Mouse (Mus musculus) embryonic facial prominence, embryonic 11.5 days (tissue): ENCODE results near the gene Qrfp. TPM values are rescaled to one million over a fixed set of nuclear protein-coding genes. Genes with fewer than 3 reads are reported as not detected.

Source experiments
- ATAC-seq: fragments of 200-750 bp; cut with Nextera tagmentation; replicated peaks from 2 replicates; pipeline ENCODE4 v1.8.0; 2017; ENCODE audit warnings: low read depth; ENCODE audit not compliant: insufficient number of reproducible peaks, low FRiP score, low TSS enrichment
- DNase-seq: peaks from one replicate; pipeline ENCODE4 v3.0.0-alpha.2; 2015; ENCODE audit warnings: low spot score
- H3K27ac ChIP-seq: fragments of 300-500 bp; sonication (generic); replicated peaks from 2 replicates; pipeline ENCODE4 v1.5.1; 2014; ENCODE audit warnings: mild to moderate bottlenecking, low read depth, low read length, control low read depth
- H3K27me3 ChIP-seq: fragments of 300-500 bp; sonication (generic); 2 replicates; pipeline ENCODE4 v1.6.1; 2014; ENCODE audit warnings: mild to moderate bottlenecking, low read length, moderate library complexity, mixed read lengths; ENCODE audit not compliant: control insufficient read depth, insufficient read depth
- H3K36me3 ChIP-seq: fragments of 300-500 bp; sonication (generic); replicated peaks from 2 replicates; pipeline ENCODE4 v1.6.1; 2014; ENCODE audit warnings: low read depth, mild to moderate bottlenecking, low read length, moderate library complexity, mixed read lengths; ENCODE audit not compliant: control insufficient read depth, insufficient read depth
- H3K4me1 ChIP-seq: fragments of 300-500 bp; sonication (generic); 2 replicates; pipeline ENCODE4 v1.6.1; 2014; ENCODE audit warnings: low read length, mixed read lengths; ENCODE audit not compliant: control insufficient read depth, insufficient read depth
- H3K4me2 ChIP-seq: fragments of 300-500 bp; sonication (generic); 2 replicates; pipeline ENCODE4 v1.6.1; 2014; ENCODE audit warnings: low read depth, mild to moderate bottlenecking, control low read depth, low read length, moderate library complexity
- H3K4me3 ChIP-seq: fragments of 300-500 bp; sonication (generic); 2 replicates; pipeline ENCODE4 v1.5.1; 2014; ENCODE audit warnings: low read depth, low read length, control low read depth
- H3K9ac ChIP-seq: fragments of 300-500 bp; sonication (generic); replicated peaks from 2 replicates; pipeline ENCODE4 v1.6.1; 2014; ENCODE audit warnings: mild to moderate bottlenecking, control low read depth, low read length
- H3K9me3 ChIP-seq: fragments of 300-500 bp; sonication (generic); replicated peaks from 2 replicates; pipeline ENCODE4 v1.6.1; 2016; ENCODE audit warnings: mild to moderate bottlenecking, low read length, inconsistent platforms, mixed read lengths; ENCODE audit not compliant: control insufficient read depth
- WGBS: fragments of 180-500 bp; shearing (Covaris S2); extraction: QIAGEN DNeasy Blood & Tissue Kit; methylation state at CpG from one replicate; pipeline ENCODE4 v1.1.7; 2014; 5-methylcytosine and 5-hydroxymethylcytosine counted together
- polyA plus RNA-seq: library from polyadenylated mRNA; unstranded; fragments of >200 nt; fragmentation: Nextera tagmentation; extraction: Ambion mirVana; gene quantifications from 2 replicates; pipeline ENCODE4 v1.2.1, GENCODE M21; 2014

Gene Qrfp
- polyA plus RNA-seq, 1 experiment from 2014 or later: 0.14 TPM

GRCm38 (mm10) chr2:31763271-31763670 lies 47.1 kb downstream of the Qrfp start:
- ATAC-seq (no peak), DNase-seq (no peak)
- no peak overlapping the region for H3K27ac ChIP-seq
- peaks cover 5% of the 10 kb centered on the region for H3K4me1 ChIP-seq
- H3K4me2 ChIP-seq: no peak overlapping the region
- WGBS: 18% methylated on average over 2 of the region's 2 CpGs
- H3K9me3 ChIP-seq: no peaks in the 10 kb centered on the region
- no peak overlapping the region for H3K4me3 ChIP-seq
- H3K9ac ChIP-seq: no peak overlapping the region
- H3K36me3 ChIP-seq: no peaks in the 10 kb centered on the region
- no peaks in the 10 kb centered on the region for H3K27me3 ChIP-seq

DNA sequence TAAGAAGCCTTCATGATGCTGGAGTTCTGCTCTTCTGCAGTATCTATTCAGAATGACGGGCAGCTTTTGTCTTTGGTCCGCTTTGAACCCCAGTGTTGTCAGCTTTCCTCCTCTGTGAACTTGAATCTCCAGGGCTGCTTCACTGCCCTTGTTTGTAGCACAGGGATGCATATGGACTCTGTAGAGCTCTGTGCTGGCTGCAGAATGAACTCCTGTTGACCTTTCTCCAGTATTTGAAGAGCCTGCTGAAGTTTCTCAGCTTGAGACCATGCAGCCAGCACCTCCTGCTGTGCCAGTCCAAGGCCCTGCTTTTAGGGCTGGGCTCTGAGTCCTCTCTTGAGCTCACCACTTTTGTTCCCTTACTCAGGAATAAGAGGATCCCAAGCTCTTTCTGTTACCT lies 47.5 kb downstream of the Qrfp start:
- no peaks in the 10 kb centered on the region for H3K27me3 ChIP-seq
- ATAC-seq: no peak
- H3K27ac ChIP-seq: no peak overlapping the region
- DNase-seq: no peak
- H3K9ac ChIP-seq: no peak overlapping the region
- WGBS: 24% methylated on average over 2 of the region's 2 CpGs
- no peak overlapping the region for H3K4me3 ChIP-seq
- no peaks in the 10 kb centered on the region for H3K36me3 ChIP-seq
- H3K4me1 ChIP-seq: peaks cover 5% of the 10 kb centered on the region
- no peak overlapping the region for H3K4me2 ChIP-seq
- H3K9me3 ChIP-seq: no peaks in the 10 kb centered on the region

DNA sequence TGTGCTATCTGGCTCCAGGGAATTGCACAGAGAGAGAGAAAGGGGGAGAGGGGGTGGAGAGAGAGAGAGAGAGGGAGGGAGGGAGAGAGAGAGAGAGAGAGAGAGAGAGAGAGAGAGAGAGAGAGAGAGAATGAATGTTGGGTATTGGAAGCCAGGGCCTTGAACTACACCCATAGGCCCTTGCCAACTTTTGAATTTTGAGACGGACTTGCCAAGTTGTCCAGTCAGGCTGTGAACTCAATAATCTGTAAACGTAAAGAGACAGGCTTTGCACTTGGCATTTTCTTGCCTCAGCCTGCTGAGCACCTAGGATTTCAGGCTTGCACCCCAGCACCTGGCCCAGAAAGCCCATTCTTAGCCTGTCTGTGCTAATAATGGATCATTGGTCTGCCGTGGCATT lies 48.2 kb downstream of the Qrfp start:
- Histone ChIP-seq H3K36me3 (no peaks in the 10 kb centered on the region), H3K4me1 (peaks cover 5% of the 10 kb centered on the region), H3K27me3 (no peaks in the 10 kb centered on the region), H3K4me2 (peak overlapping the region; percentile 90), H3K27ac (no peak overlapping the region; the same call in 1 of the 2 replicates), H3K4me3 (peak overlapping the region; percentile 94), H3K9ac (no peak overlapping the region; the same call in 1 of the 2 replicates), H3K9me3 (no peaks in the 10 kb centered on the region)
- 50% methylated on average over 3 of the region's 3 CpGs for WGBS
- no peak for ATAC-seq
- no peak for DNase-seq

DNA sequence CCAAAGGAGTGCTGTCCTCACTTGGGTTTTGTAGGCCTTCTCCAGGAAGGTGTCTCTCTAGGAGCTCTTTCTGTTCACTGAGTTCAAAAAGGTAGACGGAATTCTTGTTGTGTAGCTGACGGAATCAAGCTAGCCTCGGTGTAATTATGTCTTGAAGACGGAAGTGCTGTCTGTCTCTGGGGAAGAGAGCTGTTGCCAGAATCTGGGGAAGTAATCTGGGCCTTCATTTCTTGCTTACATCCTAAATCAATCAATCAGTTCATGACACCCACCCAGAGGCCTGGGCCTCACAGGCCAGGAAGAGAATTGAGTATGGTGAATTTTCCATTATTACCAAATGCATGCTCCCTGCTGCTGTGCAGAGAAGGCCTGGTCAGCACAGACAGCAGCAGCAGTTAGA lies 48.8 kb downstream of the Qrfp start:
- ATAC-seq (no peak), DNase-seq (no peak)
- WGBS: 6% methylated on average over 4 of the region's 4 CpGs
- peak overlapping the region; percentile 90 for H3K4me2 ChIP-seq
- peaks cover 5% of the 10 kb centered on the region for H3K4me1 ChIP-seq
- no peak overlapping the region; the same call in 1 of the 2 replicates for H3K27ac ChIP-seq
- no peaks in the 10 kb centered on the region for H3K9me3 ChIP-seq
- H3K4me3 ChIP-seq: peak overlapping the region; percentile 94
- no peaks in the 10 kb centered on the region for H3K27me3 ChIP-seq
- no peaks in the 10 kb centered on the region for H3K36me3 ChIP-seq
- H3K9ac ChIP-seq: peak overlapping the region; percentile 100

DNA sequence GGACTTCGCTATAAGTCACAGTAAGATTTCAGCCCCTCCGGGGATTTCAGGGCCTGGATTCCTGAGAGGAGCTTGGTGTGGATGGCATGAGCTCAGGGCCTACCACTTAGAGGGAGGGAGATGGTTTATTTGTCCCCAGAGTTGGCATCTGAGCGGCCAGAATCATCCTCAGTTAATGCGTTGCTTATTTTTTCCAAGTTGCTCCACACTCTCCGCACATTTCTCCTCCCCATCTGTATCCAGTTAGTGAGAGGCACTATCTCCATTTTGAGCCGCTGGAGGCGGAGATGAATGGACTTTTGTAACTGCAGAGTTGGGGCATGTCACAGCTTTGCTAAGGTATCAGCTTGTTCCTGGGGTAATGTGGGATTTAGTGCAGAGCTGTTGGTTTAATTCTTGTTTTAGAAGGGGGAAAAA lies 49.3 kb downstream of the Qrfp start:
- Histone ChIP-seq H3K9me3 (no peaks in the 10 kb centered on the region), H3K4me2 (peak overlapping the region; percentile 90), H3K4me3 (peak overlapping the region; percentile 94), H3K27me3 (no peaks in the 10 kb centered on the region), H3K27ac (peak overlapping the region; percentile 92), H3K9ac (peak overlapping the region; percentile 100), H3K36me3 (no peaks in the 10 kb centered on the region), H3K4me1 (peaks cover 5% of the 10 kb centered on the region)
- 5% methylated on average over 7 of the region's 7 CpGs for WGBS
- DNase-seq: peak; percentile 76
- no peak for ATAC-seq

- peaks cover 5% of the 10 kb centered on the region for H3K4me1 ChIP-seq
- no peaks in the 10 kb centered on the region for H3K9me3 ChIP-seq
- DNase-seq (no peak), ATAC-seq (no peak)
- WGBS: 0% methylated on average over 1 of the region's 1 CpGs
- no peaks in the 10 kb centered on the region for H3K27me3 ChIP-seq
- peak overlapping the region; percentile 94 for H3K4me3 ChIP-seq
- peak overlapping the region; percentile 90 for H3K4me2 ChIP-seq
- H3K36me3 ChIP-seq: no peaks in the 10 kb centered on the region
- peak overlapping the region; percentile 92 for H3K27ac ChIP-seq
- H3K9ac ChIP-seq: peak overlapping the region; percentile 100
Measured at GRCm38 (mm10) chr2:31760486-31760885, 49.9 kb downstream of the Qrfp start.

DNA sequence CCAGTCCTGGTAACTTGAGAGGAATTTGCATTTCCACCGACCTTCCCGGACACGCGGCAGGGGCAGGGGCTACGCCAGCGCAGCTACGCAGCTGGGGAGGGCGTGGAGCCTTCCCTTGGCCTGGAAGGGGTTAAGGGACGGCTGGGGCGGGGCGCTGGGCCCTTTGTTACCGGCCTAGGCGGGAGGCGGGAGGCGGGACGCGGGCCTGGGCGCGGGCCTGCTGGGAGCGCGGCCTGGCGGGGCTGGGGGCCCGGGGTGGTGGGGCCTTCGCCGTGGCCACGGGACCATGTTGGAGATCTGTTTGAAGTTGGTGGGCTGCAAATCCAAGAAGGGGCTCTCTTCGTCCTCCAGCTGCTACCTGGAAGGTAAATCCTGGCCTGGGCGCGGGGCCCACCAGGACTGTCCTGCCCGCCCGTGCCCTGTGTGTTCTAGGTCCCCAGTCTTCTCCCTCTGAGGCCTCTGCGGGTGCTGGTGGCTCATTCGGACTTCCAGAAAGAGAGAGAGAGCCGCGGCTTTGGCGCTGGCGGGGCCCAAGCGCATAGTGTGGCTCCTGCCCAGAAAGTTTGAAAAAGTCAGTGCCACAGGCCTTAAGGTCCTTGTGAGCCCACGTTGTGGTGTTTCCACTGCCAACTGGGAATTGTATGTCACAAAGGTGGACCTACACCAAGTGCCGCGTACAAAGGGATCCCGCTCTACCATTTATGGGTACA lies 50.5 kb downstream of the Qrfp start:
- peak; percentile 89 for ATAC-seq
- peak overlapping the region; percentile 94 for H3K4me3 ChIP-seq
- peak overlapping the region; percentile 92 for H3K27ac ChIP-seq
- DNase-seq: peak; percentile 94
- WGBS: under 1% methylated on average over 38 of the region's 42 CpGs
- peak overlapping the region; percentile 90 for H3K4me2 ChIP-seq
- peak overlapping the region; percentile 100 for H3K9ac ChIP-seq
- no peaks in the 10 kb centered on the region for H3K36me3 ChIP-seq
- H3K9me3 ChIP-seq: no peaks in the 10 kb centered on the region
- no peaks in the 10 kb centered on the region for H3K27me3 ChIP-seq
- H3K4me1 ChIP-seq: peaks cover 5% of the 10 kb centered on the region

GRCm38 (mm10) chr2:31758966-31759365 lies 51.4 kb downstream of the Qrfp start:
- Histone ChIP-seq H3K27me3 (no peaks in the 10 kb centered on the region), H3K4me1 (peaks cover 5% of the 10 kb centered on the region), H3K9ac (no peak overlapping the region; the same call in 1 of the 2 replicates), H3K9me3 (no peaks in the 10 kb centered on the region), H3K36me3 (no peaks in the 10 kb centered on the region), H3K4me2 (no peak overlapping the region), H3K4me3 (no peak overlapping the region), H3K27ac (peak overlapping the region; percentile 92; the same call in 1 of the 2 replicates)
- DNase-seq (no peak), ATAC-seq (no peak)
- 81% methylated on average over 5 of the region's 5 CpGs for WGBS
